Mouse (Mus musculus): ENCODE data around the gene Cox17. TPM values are rescaled to one million over a fixed set of nuclear protein-coding genes. Genes with fewer than 3 reads are reported as not detected.

Gene Cox17
- polyA plus RNA-seq, 1 experiment from 2014 or later, result 107 TPM

GRCm38 (mm10) chr16:38362493-38363255 lies 15.9 kb downstream of the Cox17 start:
- Histone ChIP-seq H3K36me3 (ENCODE audit: control insufficient read depth, insufficient read depth, low read length) (no peaks in the 10 kb centered on the region), H3K27me3 (ENCODE audit: control insufficient read depth, insufficient read depth, low read length) (no peaks in the 10 kb centered on the region), H3K4me3 (ENCODE audit: low read depth, low read length) (no peak overlapping the region), H3K4me2 (ENCODE audit: low read depth, severe bottlenecking) (no peak overlapping the region), H3K9ac (ENCODE audit: low read length) (no peak overlapping the region), H3K9me3 (ENCODE audit: control insufficient read depth, low read length) (no peaks in the 10 kb centered on the region), H3K4me1 (ENCODE audit: control insufficient read depth, insufficient read depth, low read length) (peaks cover 8% of the 10 kb centered on the region; the same call in 1 of the 2 replicates), H3K27ac (replicated peaks; ENCODE audit: low read depth, low read length) (no peak overlapping the region)
- DNase-seq (ENCODE audit: low spot score), result no peak
- ATAC-seq (ENCODE audit: insufficient number of reproducible peaks, low FRiP score, low TSS enrichment, low read depth), result no peak
- whole genome bisulfite sequencing, result 75% methylated on average over 20 of the region's 20 CpGs

GRCm38 (mm10) chr16:38363256-38363595 lies 16.4 kb downstream of the Cox17 start:
- ATAC-seq (ENCODE audit: insufficient number of reproducible peaks, low FRiP score, low TSS enrichment, low read depth) (no peak), DNase-seq (ENCODE audit: low spot score) (no peak)
- Histone ChIP-seq H3K4me1 (ENCODE audit: control insufficient read depth, insufficient read depth, low read length) (peaks cover 8% of the 10 kb centered on the region; the same call in 1 of the 2 replicates), H3K27me3 (ENCODE audit: control insufficient read depth, insufficient read depth, low read length) (no peaks in the 10 kb centered on the region), H3K4me2 (ENCODE audit: low read depth, severe bottlenecking) (no peak overlapping the region), H3K4me3 (ENCODE audit: low read depth, low read length) (no peak overlapping the region), H3K9ac (ENCODE audit: low read length) (no peak overlapping the region), H3K36me3 (ENCODE audit: control insufficient read depth, insufficient read depth, low read length) (no peaks in the 10 kb centered on the region), H3K9me3 (ENCODE audit: control insufficient read depth, low read length) (no peaks in the 10 kb centered on the region), H3K27ac (replicated peaks; ENCODE audit: low read depth, low read length) (no peak overlapping the region)
- 81% methylated on average over 3 of the region's 3 CpGs for WGBS

DNA sequence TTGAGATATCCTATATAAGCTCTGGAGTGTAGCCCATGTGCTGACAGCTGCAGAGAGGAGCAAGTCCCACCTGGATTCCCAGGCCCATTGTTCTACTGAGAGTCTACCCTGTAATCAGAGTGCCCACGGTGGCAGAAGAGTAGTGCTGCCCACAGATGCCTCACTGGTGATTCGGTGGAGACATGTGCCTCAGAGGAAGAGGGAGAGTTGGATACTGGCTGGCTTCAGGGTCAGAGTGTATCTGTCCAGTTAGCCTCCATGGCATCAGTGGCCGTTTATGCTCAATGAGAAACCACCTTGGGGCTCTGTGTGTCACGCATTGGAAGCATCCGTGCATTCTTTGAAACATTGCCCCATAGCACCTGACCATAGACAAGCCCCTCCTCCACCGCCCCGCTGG lies 16.9 kb downstream of the Cox17 start:
- Histone ChIP-seq H3K4me3 (ENCODE audit: low read depth, low read length) (no peak overlapping the region), H3K9ac (ENCODE audit: low read length) (no peak overlapping the region), H3K4me2 (ENCODE audit: low read depth, severe bottlenecking) (no peak overlapping the region), H3K9me3 (ENCODE audit: control insufficient read depth, low read length) (no peaks in the 10 kb centered on the region), H3K36me3 (ENCODE audit: control insufficient read depth, insufficient read depth, low read length) (no peaks in the 10 kb centered on the region), H3K27me3 (ENCODE audit: control insufficient read depth, insufficient read depth, low read length) (no peaks in the 10 kb centered on the region), H3K27ac (replicated peaks; ENCODE audit: low read depth, low read length) (no peak overlapping the region), H3K4me1 (ENCODE audit: control insufficient read depth, insufficient read depth, low read length) (peaks cover 8% of the 10 kb centered on the region; the same call in 1 of the 2 replicates)
- no peak for ATAC-seq (ENCODE audit: insufficient number of reproducible peaks, low FRiP score, low TSS enrichment, low read depth)
- DNase-seq (ENCODE audit: low spot score), result no peak
- 89% methylated on average over 7 of the region's 7 CpGs for WGBS

- no peaks in the 10 kb centered on the region for H3K36me3 ChIP-seq (ENCODE audit: control insufficient read depth, insufficient read depth, low read length)
- DNase-seq (ENCODE audit: low spot score), result no peak
- no peak overlapping the region for H3K9ac ChIP-seq (ENCODE audit: low read length)
- ATAC-seq (ENCODE audit: insufficient number of reproducible peaks, low FRiP score, low TSS enrichment, low read depth), result no peak
- no peak overlapping the region for H3K4me2 ChIP-seq (ENCODE audit: low read depth, severe bottlenecking)
- H3K4me3 ChIP-seq (ENCODE audit: low read depth, low read length), result no peak overlapping the region
- no peaks in the 10 kb centered on the region for H3K9me3 ChIP-seq (ENCODE audit: control insufficient read depth, low read length)
- H3K4me1 ChIP-seq (ENCODE audit: control insufficient read depth, insufficient read depth, low read length), result peaks cover 8% of the 10 kb centered on the region; the same call in 1 of the 2 replicates
- H3K27ac ChIP-seq (replicated peaks; ENCODE audit: low read depth, low read length), result no peak overlapping the region
- H3K27me3 ChIP-seq (ENCODE audit: control insufficient read depth, insufficient read depth, low read length), result no peaks in the 10 kb centered on the region
- 85% methylated on average over 10 of the region's 10 CpGs for WGBS
Observed at GRCm38 (mm10) chr16:38365390-38365789, 18.6 kb downstream of the Cox17 start.

- H3K36me3 ChIP-seq (ENCODE audit: control insufficient read depth, insufficient read depth, low read length), result no peaks in the 10 kb centered on the region
- H3K9me3 ChIP-seq (ENCODE audit: control insufficient read depth, low read length), result no peaks in the 10 kb centered on the region
- no peak overlapping the region for H3K27ac ChIP-seq (replicated peaks; ENCODE audit: low read depth, low read length)
- WGBS, result 89% methylated on average over 4 of the region's 4 CpGs
- H3K4me2 ChIP-seq (ENCODE audit: low read depth, severe bottlenecking), result no peak overlapping the region
- DNase-seq (ENCODE audit: low spot score), result no peak
- H3K4me3 ChIP-seq (ENCODE audit: low read depth, low read length), result no peak overlapping the region
- H3K27me3 ChIP-seq (ENCODE audit: control insufficient read depth, insufficient read depth, low read length), result no peaks in the 10 kb centered on the region
- H3K4me1 ChIP-seq (ENCODE audit: control insufficient read depth, insufficient read depth, low read length), result peaks cover 8% of the 10 kb centered on the region; the same call in 1 of the 2 replicates
- no peak for ATAC-seq (ENCODE audit: insufficient number of reproducible peaks, low FRiP score, low TSS enrichment, low read depth)
- H3K9ac ChIP-seq (ENCODE audit: low read length), result no peak overlapping the region
Observed at GRCm38 (mm10) chr16:38366231-38366630, 19.4 kb downstream of the Cox17 start.

- no peak for ATAC-seq (ENCODE audit: insufficient number of reproducible peaks, low FRiP score, low TSS enrichment, low read depth)
- no peak overlapping the region for H3K9ac ChIP-seq (ENCODE audit: low read length)
- no peak overlapping the region for H3K27ac ChIP-seq (replicated peaks; ENCODE audit: low read depth, low read length)
- no peaks in the 10 kb centered on the region for H3K4me1 ChIP-seq (ENCODE audit: control insufficient read depth, insufficient read depth, low read length)
- no peak for DNase-seq (ENCODE audit: low spot score)
- no peaks in the 10 kb centered on the region for H3K9me3 ChIP-seq (ENCODE audit: control insufficient read depth, low read length)
- H3K4me3 ChIP-seq (ENCODE audit: low read depth, low read length), result no peak overlapping the region
- no peak overlapping the region for H3K4me2 ChIP-seq (ENCODE audit: low read depth, severe bottlenecking)
- H3K27me3 ChIP-seq (ENCODE audit: control insufficient read depth, insufficient read depth, low read length), result no peaks in the 10 kb centered on the region
- 44% methylated on average over 10 of the region's 10 CpGs for WGBS
- no peaks in the 10 kb centered on the region for H3K36me3 ChIP-seq (ENCODE audit: control insufficient read depth, insufficient read depth, low read length)
Observed at GRCm38 (mm10) chr16:38368336-38368735, 21.5 kb downstream of the Cox17 start.

GRCm38 (mm10) chr16:38369000-38369399 lies 22.2 kb downstream of the Cox17 start:
- no peaks in the 10 kb centered on the region for H3K36me3 ChIP-seq (ENCODE audit: control insufficient read depth, insufficient read depth, low read length)
- no peak overlapping the region for H3K4me3 ChIP-seq (ENCODE audit: low read depth, low read length)
- 77% methylated on average over 7 of the region's 7 CpGs for whole genome bisulfite sequencing
- H3K4me2 ChIP-seq (ENCODE audit: low read depth, severe bottlenecking), result no peak overlapping the region
- no peaks in the 10 kb centered on the region for H3K9me3 ChIP-seq (ENCODE audit: control insufficient read depth, low read length)
- ATAC-seq (ENCODE audit: insufficient number of reproducible peaks, low FRiP score, low TSS enrichment, low read depth) (no peak), DNase-seq (ENCODE audit: low spot score) (no peak)
- H3K27ac ChIP-seq (replicated peaks; ENCODE audit: low read depth, low read length), result no peak overlapping the region
- no peaks in the 10 kb centered on the region for H3K27me3 ChIP-seq (ENCODE audit: control insufficient read depth, insufficient read depth, low read length)
- no peak overlapping the region for H3K9ac ChIP-seq (ENCODE audit: low read length)
- H3K4me1 ChIP-seq (ENCODE audit: control insufficient read depth, insufficient read depth, low read length), result no peaks in the 10 kb centered on the region

DNA sequence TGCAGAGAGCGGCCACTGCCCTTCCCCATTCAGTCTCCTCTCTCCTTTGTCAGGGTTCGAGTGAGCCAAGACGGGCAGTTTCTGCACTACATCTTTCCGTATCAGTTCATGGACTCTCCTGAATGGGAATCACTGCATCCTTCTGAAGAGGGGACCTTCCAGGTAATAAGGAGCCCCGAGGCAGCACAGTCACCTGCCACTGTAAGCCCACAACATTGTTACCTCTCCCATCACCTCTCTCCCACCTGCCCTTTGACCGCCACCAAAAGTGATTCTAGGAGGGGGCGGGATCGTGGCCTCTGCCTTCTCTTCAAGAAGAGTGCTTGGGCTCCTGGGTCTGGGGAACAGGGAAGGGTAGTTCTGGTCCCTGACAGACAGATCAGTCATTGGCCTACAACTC lies 22.6 kb downstream of the Cox17 start:
- Histone ChIP-seq H3K27ac (replicated peaks; ENCODE audit: low read depth, low read length) (no peak overlapping the region), H3K9ac (ENCODE audit: low read length) (no peak overlapping the region), H3K4me2 (ENCODE audit: low read depth, severe bottlenecking) (no peak overlapping the region), H3K4me1 (ENCODE audit: control insufficient read depth, insufficient read depth, low read length) (no peaks in the 10 kb centered on the region), H3K9me3 (ENCODE audit: control insufficient read depth, low read length) (no peaks in the 10 kb centered on the region), H3K4me3 (ENCODE audit: low read depth, low read length) (no peak overlapping the region), H3K36me3 (ENCODE audit: control insufficient read depth, insufficient read depth, low read length) (no peaks in the 10 kb centered on the region), H3K27me3 (ENCODE audit: control insufficient read depth, insufficient read depth, low read length) (no peaks in the 10 kb centered on the region)
- WGBS, result 88% methylated on average over 8 of the region's 8 CpGs
- no peak for DNase-seq (ENCODE audit: low spot score)
- no peak for ATAC-seq (ENCODE audit: insufficient number of reproducible peaks, low FRiP score, low TSS enrichment, low read depth)

DNA sequence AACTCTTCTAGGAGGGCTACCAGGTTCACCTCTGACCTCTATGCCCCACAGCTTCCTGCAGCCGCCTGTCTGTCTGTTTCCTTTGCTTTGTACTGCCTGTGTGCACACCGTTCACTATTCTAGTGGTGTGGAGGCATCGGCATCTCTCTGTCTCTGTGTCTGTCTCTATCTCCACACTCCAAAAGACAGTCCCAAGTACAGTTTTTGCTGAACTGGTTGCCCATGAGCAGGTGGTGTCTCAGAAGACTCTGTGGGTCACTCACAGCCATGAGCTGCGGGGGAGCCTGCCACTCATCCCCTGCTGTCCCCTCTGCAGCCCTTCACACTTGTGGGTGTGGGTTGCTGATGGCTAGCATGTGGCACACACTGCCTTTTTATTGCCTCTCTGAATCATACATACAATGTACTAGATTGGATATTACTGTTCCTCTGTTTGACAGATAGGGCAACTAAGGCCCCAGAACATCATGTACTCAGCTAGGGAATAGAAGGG lies 23.2 kb downstream of the Cox17 start:
- Histone ChIP-seq H3K27me3 (ENCODE audit: control insufficient read depth, insufficient read depth, low read length) (no peaks in the 10 kb centered on the region), H3K4me1 (ENCODE audit: control insufficient read depth, insufficient read depth, low read length) (no peaks in the 10 kb centered on the region), H3K9ac (ENCODE audit: low read length) (no peak overlapping the region), H3K36me3 (ENCODE audit: control insufficient read depth, insufficient read depth, low read length) (no peaks in the 10 kb centered on the region), H3K4me2 (ENCODE audit: low read depth, severe bottlenecking) (no peak overlapping the region), H3K4me3 (ENCODE audit: low read depth, low read length) (no peak overlapping the region), H3K9me3 (ENCODE audit: control insufficient read depth, low read length) (no peaks in the 10 kb centered on the region), H3K27ac (replicated peaks; ENCODE audit: low read depth, low read length) (no peak overlapping the region)
- DNase-seq (ENCODE audit: low spot score), result no peak
- 77% methylated on average over 4 of the region's 4 CpGs for WGBS
- no peak for ATAC-seq (ENCODE audit: insufficient number of reproducible peaks, low FRiP score, low TSS enrichment, low read depth)

Data from limb, embryonic 11.5 days (tissue).